Mouse (Mus musculus) hindbrain, embryonic 15.5 days (tissue): Measurements from ENCODE around the gene Atg9a. TPM values are rescaled to one million over a fixed set of nuclear protein-coding genes. Genes with fewer than 3 reads are reported as not detected.

Experiments used
- ATAC-seq: fragments of 200-750 bp; cut with Nextera tagmentation; 2 replicates; pipeline ENCODE4 v1.8.0; 2017; ENCODE audit warnings: low read depth, moderate number of reproducible peaks, moderate TSS enrichment; ENCODE audit not compliant: low FRiP score
- H3K27ac ChIP-seq: fragments of 300-500 bp; sonication (generic); replicated peaks from 2 replicates; pipeline ENCODE4 v1.5.1; 2015; ENCODE audit warnings: mild to moderate bottlenecking, inconsistent platforms
- H3K27me3 ChIP-seq: fragments of 300-500 bp; sonication (generic); 2 replicates; pipeline ENCODE4 v1.6.1; 2015; ENCODE audit warnings: control low read depth, inconsistent platforms
- H3K36me3 ChIP-seq: fragments of 300-500 bp; sonication (generic); 2 replicates; pipeline ENCODE4 v1.6.1; 2015; ENCODE audit warnings: control low read depth, inconsistent platforms
- H3K4me1 ChIP-seq: fragments of 300-500 bp; sonication (generic); replicated peaks from 2 replicates; pipeline ENCODE4 v1.6.1; 2015; ENCODE audit warnings: control low read depth, inconsistent platforms
- H3K4me2 ChIP-seq: fragments of 300-500 bp; sonication (generic); 2 replicates; pipeline ENCODE4 v1.6.1; 2015; ENCODE audit warnings: moderate library complexity, mild to moderate bottlenecking, inconsistent platforms
- H3K4me3 ChIP-seq: fragments of 300-500 bp; sonication (generic); 2 replicates; pipeline ENCODE4 v1.5.1; 2015; ENCODE audit warnings: mild to moderate bottlenecking, inconsistent platforms
- H3K9ac ChIP-seq: fragments of 300-500 bp; sonication (generic); 2 replicates; pipeline ENCODE4 v1.6.1; 2015; ENCODE audit warnings: inconsistent platforms
- H3K9me3 ChIP-seq: fragments of 300-500 bp; sonication (generic); 2 replicates; pipeline ENCODE4 v1.6.1; 2016; ENCODE audit warnings: control low read depth, inconsistent platforms
- WGBS: fragments of 180-500 bp; shearing (Covaris S2); methylation state at CpG from one replicate; pipeline ENCODE4 v1.1.7; 2015; 5-methylcytosine and 5-hydroxymethylcytosine counted together
- polyA plus RNA-seq: library from polyadenylated mRNA; unstranded; fragments of >200 nt; fragmentation: Nextera tagmentation; extraction: Ambion mirVana; gene quantifications from 2 replicates; pipeline ENCODE4 v1.2.1, GENCODE M21; 2015

Atg9a gene
- polyA plus RNA-seq, 1 experiment from 2014 or later = 66.3 TPM

DNA sequence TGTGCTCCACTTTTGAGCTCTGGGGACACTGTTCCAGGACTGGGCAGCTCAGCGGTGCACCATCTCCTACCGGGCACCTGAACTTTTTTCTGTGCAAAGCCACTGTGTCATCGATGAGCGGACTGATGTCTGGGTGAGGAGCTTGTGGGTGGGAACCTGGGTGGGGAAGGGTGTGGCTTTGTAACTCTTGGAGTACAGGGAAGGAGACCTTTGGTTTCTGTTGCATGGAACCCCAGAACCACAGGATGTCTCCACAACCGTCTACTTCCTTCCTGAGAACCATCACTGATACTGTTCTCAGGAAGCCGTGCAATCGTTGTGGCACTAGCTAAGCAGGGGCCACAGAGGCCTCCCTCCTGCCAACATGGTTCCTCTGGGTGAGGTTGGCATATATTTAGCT is 21.1 kb upstream of the Atg9a start:
- WGBS = 93% methylated on average over 7 of the region's 7 CpGs
- Histone ChIP-seq H3K9me3 (no peaks in the 10 kb centered on the region), H3K36me3 (peaks cover 18% of the 10 kb centered on the region), H3K4me1 (peaks cover 49% of the 10 kb centered on the region), H3K27me3 (peaks cover 19% of the 10 kb centered on the region), H3K4me2 (no peak overlapping the region), H3K27ac (no peak overlapping the region), H3K4me3 (no peak overlapping the region), H3K9ac (no peak overlapping the region)
- ATAC-seq = no peak

- peaks cover 18% of the 10 kb centered on the region for H3K36me3 ChIP-seq
- 82% methylated on average over 4 of the region's 4 CpGs for WGBS
- H3K9ac ChIP-seq = no peak overlapping the region
- no peak overlapping the region for H3K27ac ChIP-seq
- H3K27me3 ChIP-seq = peaks cover 15% of the 10 kb centered on the region
- peaks cover 48% of the 10 kb centered on the region for H3K4me1 ChIP-seq
- no peak overlapping the region for H3K4me2 ChIP-seq
- ATAC-seq = no peak
- H3K4me3 ChIP-seq = no peak overlapping the region
- H3K9me3 ChIP-seq = no peaks in the 10 kb centered on the region
Measured at GRCm38 (mm10) chr1:75212542-75212941, 20.5 kb upstream of the Atg9a start.

DNA sequence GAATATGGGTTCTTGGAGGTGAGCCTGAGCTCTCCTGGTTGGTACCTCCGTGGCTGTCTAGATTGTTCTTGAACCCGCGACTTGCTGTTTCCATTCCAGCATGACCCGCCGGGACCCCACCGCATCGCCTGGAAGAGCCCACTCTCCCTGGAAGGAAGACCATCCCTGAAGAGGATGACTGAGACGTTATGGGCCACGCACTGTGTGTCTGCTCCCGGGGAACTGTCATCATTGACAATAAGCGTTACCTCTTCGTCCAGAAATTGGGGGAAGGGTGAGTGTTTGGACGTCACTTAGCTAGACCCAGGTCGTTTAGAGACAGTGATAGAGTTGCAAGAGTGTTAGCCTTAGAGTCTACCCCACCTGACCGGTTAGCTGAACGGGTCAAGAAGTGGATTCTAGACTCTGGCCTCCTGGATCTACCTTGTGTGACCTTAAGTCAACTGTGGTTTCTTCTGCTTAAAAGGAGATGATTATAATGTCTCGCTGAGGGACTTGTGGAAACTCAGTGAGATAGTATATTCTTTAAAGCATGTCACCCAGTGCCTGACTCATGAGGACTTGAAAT is 19.2 kb upstream of the Atg9a start:
- peak overlapping the region; percentile 96 for H3K4me2 ChIP-seq
- 0 out of 2 replicates have a peak, but pooled peaks cover 4% of the 10 kb centered on the region for H3K27me3 ChIP-seq
- peaks cover 48% of the 10 kb centered on the region for H3K4me1 ChIP-seq
- peak; percentile 31 for ATAC-seq
- 15% methylated on average over 17 of the region's 17 CpGs for WGBS
- peak overlapping the region; percentile 92 for H3K4me3 ChIP-seq
- H3K9ac ChIP-seq = peak overlapping the region; percentile 97
- peaks cover 18% of the 10 kb centered on the region for H3K36me3 ChIP-seq
- H3K27ac ChIP-seq = peak overlapping the region; percentile 47; the same call in 1 of the 2 replicates
- no peaks in the 10 kb centered on the region for H3K9me3 ChIP-seq

DNA sequence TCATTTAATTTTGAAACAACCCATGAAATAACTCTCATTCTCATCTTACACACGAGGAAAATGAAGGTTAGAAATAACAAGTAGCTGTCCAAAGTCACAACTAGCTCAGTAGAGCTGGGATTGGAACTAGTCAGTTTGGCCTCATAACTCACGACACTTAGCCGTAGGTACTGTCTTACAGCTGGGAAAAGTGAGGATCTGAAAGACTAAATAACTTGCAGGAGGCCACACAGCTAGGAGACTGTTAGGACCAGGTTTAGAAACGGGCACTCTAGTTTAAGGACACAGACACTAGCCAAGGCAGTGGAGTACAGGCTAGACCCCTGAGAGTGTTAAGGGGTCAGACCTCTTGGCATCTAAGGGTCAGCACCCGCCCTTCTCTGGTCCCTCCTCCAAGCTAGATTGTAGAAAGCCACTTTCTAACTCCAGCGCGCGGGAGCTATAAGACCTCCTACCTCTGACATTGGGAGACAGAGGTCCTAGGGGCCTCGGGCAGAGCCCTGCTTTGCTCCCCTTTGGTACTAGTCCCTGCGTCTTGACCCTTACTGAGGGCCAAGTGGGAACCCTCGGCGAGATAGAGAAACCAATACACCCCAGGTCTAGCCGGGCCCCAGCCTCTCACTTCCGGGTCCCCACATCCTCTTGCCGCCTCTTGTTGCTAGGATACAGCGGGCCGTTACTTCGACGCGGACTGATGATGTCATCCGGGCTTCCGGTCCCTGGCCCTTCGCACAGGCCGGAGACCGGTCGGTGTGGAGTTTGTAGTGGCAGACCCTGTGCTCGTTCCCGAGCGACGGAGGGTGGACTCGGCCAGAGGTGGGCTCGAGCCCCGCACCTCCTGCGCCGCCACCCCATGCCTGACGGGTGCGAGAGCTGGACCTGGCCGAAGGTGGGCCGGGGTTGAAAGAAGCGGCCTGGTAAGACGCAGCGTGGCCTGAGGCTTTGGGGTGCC is 18.4 kb upstream of the Atg9a start, which contains the start of the genes Glb1l and Stk16:
Gene Glb1l (minus strand): TSS at position 678 of the 952 bp plus-strand sequence.
Gene Stk16 (plus strand): TSS at position 703 of the 952 bp plus-strand sequence.
- ATAC-seq = peak; percentile 94
- Histone ChIP-seq H3K4me3 (peak within 1 kb of the TSS; percentile 92), H3K4me2 (peak within 1 kb of the TSS; percentile 96), H3K9me3 (no peaks in the 10 kb centered on the region), H3K36me3 (peaks cover 18% of the 10 kb centered on the region), H3K27me3 (no peaks in the 10 kb centered on the region), H3K9ac (peak within 1 kb of the TSS; percentile 97), H3K4me1 (peaks cover 48% of the 10 kb centered on the region), H3K27ac (peak within 1 kb of the TSS; percentile 47; the same call in 1 of the 2 replicates)
- WGBS = 5% methylated on average over 42 of the region's 42 CpGs

DNA sequence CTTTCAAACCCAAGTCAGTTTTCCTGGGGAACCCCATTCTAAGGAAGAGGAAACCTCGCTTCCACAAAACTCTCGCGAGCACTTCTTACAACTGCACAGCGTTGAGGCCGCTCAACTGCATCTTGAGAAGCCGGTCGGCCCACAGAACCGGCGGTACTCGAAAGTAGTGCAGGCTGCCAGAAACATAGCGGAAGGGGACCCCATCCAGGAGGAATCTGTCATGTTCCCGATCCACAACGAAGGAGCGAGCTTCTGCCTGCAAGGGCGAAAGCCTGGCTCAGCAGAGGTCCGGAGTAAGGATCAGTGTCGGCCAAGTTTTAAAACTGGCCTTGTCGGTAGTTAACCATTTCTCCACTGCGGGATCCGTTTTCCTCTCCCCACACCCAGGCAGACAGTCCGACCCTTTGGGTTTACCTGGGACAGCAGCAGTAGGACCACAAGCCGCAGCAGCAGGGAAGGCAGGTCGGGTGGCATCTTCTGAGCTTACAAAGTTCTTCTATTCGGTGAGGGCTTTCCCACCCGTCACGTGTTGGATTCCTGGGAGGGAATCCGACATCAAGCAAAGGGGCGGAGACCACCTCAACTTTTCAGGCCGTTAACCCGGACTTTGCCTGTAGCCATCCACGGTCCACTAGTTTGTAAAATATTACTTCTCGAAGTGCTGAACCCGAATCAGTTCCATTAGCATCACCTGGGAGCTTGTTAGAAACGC is 17.1 kb upstream of the Atg9a start:
- H3K4me2 ChIP-seq = peak overlapping the region; percentile 96
- no peak overlapping the region; the same call in 1 of the 2 replicates for H3K27ac ChIP-seq
- no peaks in the 10 kb centered on the region for H3K9me3 ChIP-seq
- no peaks in the 10 kb centered on the region for H3K27me3 ChIP-seq
- peak overlapping the region; percentile 92 for H3K4me3 ChIP-seq
- WGBS = 14% methylated on average over 34 of the region's 34 CpGs
- peaks cover 48% of the 10 kb centered on the region for H3K4me1 ChIP-seq
- H3K36me3 ChIP-seq = peaks cover 10% of the 10 kb centered on the region
- ATAC-seq = no peak
- H3K9ac ChIP-seq = peak overlapping the region; percentile 31

GRCm38 (mm10) chr1:75201236-75201635 is 9.2 kb upstream of the Atg9a start:
- Histone ChIP-seq H3K9me3 (no peaks in the 10 kb centered on the region), H3K4me1 (no peaks in the 10 kb centered on the region), H3K27ac (no peak overlapping the region), H3K4me2 (no peak overlapping the region), H3K9ac (no peak overlapping the region), H3K36me3 (peaks cover 25% of the 10 kb centered on the region), H3K27me3 (no peaks in the 10 kb centered on the region), H3K4me3 (no peak overlapping the region)
- no peak for ATAC-seq
- WGBS = 96% methylated on average over 1 of the region's 1 CpGs

GRCm38 (mm10) chr1:75192452-75192851 is 456 bp upstream of the Atg9a start:
- Histone ChIP-seq H3K27ac (peak overlapping the region; percentile 98), H3K27me3 (no peaks in the 10 kb centered on the region), H3K9me3 (no peaks in the 10 kb centered on the region), H3K4me1 (peaks cover 28% of the 10 kb centered on the region), H3K4me2 (peak overlapping the region; percentile 94), H3K36me3 (peaks cover 30% of the 10 kb centered on the region), H3K4me3 (peak overlapping the region; percentile 82), H3K9ac (peak overlapping the region; percentile 81)
- 1% methylated on average over 19 of the region's 19 CpGs for WGBS
- no peak for ATAC-seq

DNA sequence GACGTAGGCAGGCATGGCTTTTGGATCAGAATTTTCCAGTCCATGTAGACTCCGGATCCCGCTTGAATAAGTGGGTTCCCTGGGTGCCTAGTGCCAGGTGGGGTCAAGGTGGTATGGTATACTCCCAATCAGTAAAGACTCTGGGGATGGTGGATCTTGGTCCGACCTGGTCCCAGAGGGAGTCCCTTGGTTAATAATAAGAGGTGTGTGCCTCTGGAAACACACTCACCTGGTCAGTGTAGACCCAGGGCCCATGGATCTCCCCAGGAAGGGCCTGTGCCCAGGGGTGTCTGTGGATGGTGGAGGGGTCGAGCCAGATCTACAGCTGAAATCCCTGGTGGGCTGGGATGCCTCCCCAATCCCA is 756 bp downstream of the Atg9a start:
- 44% methylated on average over 5 of the region's 5 CpGs for WGBS
- Histone ChIP-seq H3K4me1 (peaks cover 28% of the 10 kb centered on the region), H3K4me2 (peak overlapping the region; percentile 92), H3K27ac (peak overlapping the region; percentile 98), H3K36me3 (peaks cover 36% of the 10 kb centered on the region), H3K27me3 (no peaks in the 10 kb centered on the region), H3K9me3 (no peaks in the 10 kb centered on the region), H3K9ac (peak overlapping the region; percentile 96), H3K4me3 (peak overlapping the region; percentile 82)
- no peak; the same call in 1 of the 2 replicates for ATAC-seq

GRCm38 (mm10) chr1:75190577-75190976 is 1.4 kb downstream of the Atg9a start:
- H3K4me1 ChIP-seq = peaks cover 28% of the 10 kb centered on the region
- no peak for ATAC-seq
- peak overlapping the region; percentile 92 for H3K4me2 ChIP-seq
- peak overlapping the region; percentile 96; the same call in 1 of the 2 replicates for H3K9ac ChIP-seq
- no peaks in the 10 kb centered on the region for H3K9me3 ChIP-seq
- H3K4me3 ChIP-seq = peak overlapping the region; percentile 82; the same call in 1 of the 2 replicates
- H3K27me3 ChIP-seq = no peaks in the 10 kb centered on the region
- H3K27ac ChIP-seq = no peak overlapping the region
- 76% methylated on average over 2 of the region's 2 CpGs for WGBS
- H3K36me3 ChIP-seq = peaks cover 39% of the 10 kb centered on the region

GRCm38 (mm10) chr1:75187914-75188483 is 4.0 kb downstream of the Atg9a start:
- peaks cover 61% of the 10 kb centered on the region for H3K36me3 ChIP-seq

GRCm38 (mm10) chr1:75187126-75187525 is 4.9 kb downstream of the Atg9a start:
- Histone ChIP-seq H3K27me3 (no peaks in the 10 kb centered on the region), H3K27ac (no peak overlapping the region), H3K4me1 (peaks cover 15% of the 10 kb centered on the region), H3K4me3 (no peak overlapping the region), H3K36me3 (peaks cover 70% of the 10 kb centered on the region), H3K9me3 (no peaks in the 10 kb centered on the region), H3K9ac (no peak overlapping the region), H3K4me2 (no peak overlapping the region)
- ATAC-seq = no peak

More at GRCm38 (mm10) chr1:75187914-75188483, 4.0 kb downstream of the Atg9a start:
- Histone ChIP-seq H3K4me1 (peaks cover 20% of the 10 kb centered on the region), H3K9ac (no peak overlapping the region), H3K27me3 (no peaks in the 10 kb centered on the region), H3K4me3 (no peak overlapping the region), H3K4me2 (no peak overlapping the region), H3K27ac (no peak overlapping the region), H3K9me3 (no peaks in the 10 kb centered on the region)
- ATAC-seq = no peak
- WGBS = 83% methylated on average over 2 of the region's 2 CpGs
